In the genomic region with DNA sequence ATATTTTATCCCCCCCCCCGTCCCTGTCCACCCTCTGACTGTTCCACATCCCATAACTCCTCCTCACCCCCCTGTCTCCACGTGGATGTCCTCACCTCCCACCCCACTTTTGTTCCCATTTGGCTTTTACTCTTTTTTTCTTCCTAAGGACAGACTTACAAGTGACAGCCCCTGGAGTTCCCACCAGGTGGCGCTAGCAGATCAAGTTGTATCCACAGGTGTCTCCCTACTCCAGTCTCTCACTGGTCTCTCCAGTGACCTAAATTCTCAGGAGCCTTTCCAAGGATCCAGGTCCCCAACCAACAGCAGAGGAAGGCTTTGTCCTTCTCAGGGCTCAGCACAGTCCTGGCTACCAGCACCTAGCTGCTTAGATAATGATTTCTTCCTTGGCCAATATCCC, we compare ENCODE assay signal across 8 mouse cellular contexts.
DNase-seq lines count a peak whose midpoint lies in the region.

No protein-coding gene starts in this region.

- peak; percentile 10 to 17 for DNase-seq in heart, adult 18-20 months
- DNase-seq in heart, adult 8-10 months (ENCODE audit: low spot score): no peak
- peak; percentile 12 for DNase-seq in 3134 (ENCODE audit: extremely low read depth, insufficient read length, low spot score)
- peak; percentile 54 for DNase-seq in adrenal gland, adult 2 months
- peak; percentile 73 for DNase-seq in embryo, embryonic 11 days
- DNase-seq in kidney, postnatal 25 days: peak; percentile 61 to 66
- DNase-seq in lung, postnatal 14 days: peak; percentile 44
- peak; percentile 7 for DNase-seq in yolk sac, embryonic 10.5 days (ENCODE audit: low spot score)
